Comparison of ENCODE assay signal across 8 mouse cellular contexts in genomic region chr9:90053852-90054251, GRCm38 (mm10). TPM values are rescaled to one million over a fixed set of nuclear protein-coding genes. Genes with fewer than 3 reads are reported as not detected.
DNase-seq lines count a peak whose midpoint lies in the region; ATAC-seq and TF ChIP-seq lines count a peak whose summit lies in the region.

TSS of gene Ctsh (plus strand) at chr9:90054152.

- WGBS in forebrain, postnatal 0 days, result 82% methylated on average over 2 of the region's 2 CpGs
- 83% methylated on average over 2 of the region's 2 CpGs for WGBS in hindbrain, embryonic 16.5 days
- 44% methylated on average over 2 of the region's 2 CpGs for WGBS in macrophage (ENCODE audit: missing documents)

- H3K4me2 ChIP-seq in forebrain, postnatal 0 days (ENCODE audit: low read depth), result peak within 1 kb of the TSS; percentile 52
- peak within 1 kb of the TSS; percentile 82 for H3K4me2 ChIP-seq in hindbrain, embryonic 16.5 days (ENCODE audit: low read length)

- TF ChIP-seq CTCF in forebrain, postnatal 0 days (IDR thresholded peaks at IDR 0.05; ENCODE audit: low read depth), result no peak

- in situ Hi-C loops in ES-E14 (cut with MboI; ENCODE audit: low sequenced_read_pairs in 2 of 2, unreplicated experiment in 2 of 2), result no loop called here

- H3K9ac ChIP-seq in ES-E14 (ENCODE audit: insufficient read depth, low read depth, low read length, poor library complexity, severe bottlenecking), result peak within 1 kb of the TSS; percentile 38; the same call in 1 of the 2 replicates
- H3K9ac ChIP-seq in forebrain, postnatal 0 days, result peak within 1 kb of the TSS; percentile 25; the same call in 1 of the 2 replicates
- H3K9ac ChIP-seq in hindbrain, embryonic 16.5 days (ENCODE audit: low read depth, low read length), result peak within 1 kb of the TSS; percentile 59

- 0 out of 2 replicates have a peak, but pooled peaks cover 6% of the 10 kb centered on the region for H3K27me3 ChIP-seq in forebrain, postnatal 0 days (ENCODE audit: insufficient read depth, low read length)
- H3K27me3 ChIP-seq in hindbrain, embryonic 16.5 days (replicated peaks; ENCODE audit: control insufficient read depth, insufficient read depth, low read length), result no peaks in the 10 kb centered on the region; the same call in none of the 2 replicates

- H3K79me2 ChIP-seq in macrophage (ENCODE audit: inconsistent target), result peaks cover 40% of the 10 kb centered on the region

- no peak for ATAC-seq in forebrain, postnatal 0 days
- ATAC-seq in hindbrain, embryonic 16.5 days, result no peak

- peak within 1 kb of the TSS; percentile 61 to 65 for H3K4me3 ChIP-seq in ES-E14 (ENCODE audit: insufficient read depth in 1 of 2, low read depth in 1 of 2, low read length in 2 of 2, poor library complexity in 1 of 2, severe bottlenecking in 1 of 2)
- peak within 1 kb of the TSS; percentile 26 for H3K4me3 ChIP-seq in forebrain, postnatal 0 days (ENCODE audit: low read depth, low read length)
- peak within 1 kb of the TSS; percentile 40 for H3K4me3 ChIP-seq in hindbrain, embryonic 16.5 days (ENCODE audit: low read length)
- peak within 1 kb of the TSS; percentile 87 for H3K4me3 ChIP-seq in macrophage (ENCODE audit: inconsistent target)

- H3K27ac ChIP-seq in ES-E14 (ENCODE audit: insufficient read depth, low read depth, low read length, poor library complexity, severe bottlenecking) (no peak within 1 kb of the TSS), macrophage (peak within 1 kb of the TSS; percentile 80)
- H3K27ac ChIP-seq in forebrain, postnatal 0 days (ENCODE audit: low read depth, low read length), result no peak within 1 kb of the TSS
- no peak within 1 kb of the TSS for H3K27ac ChIP-seq in hindbrain, embryonic 16.5 days (ENCODE audit: low read depth, low read length)

- DNase-seq in adrenal gland, adult 18-20 months (ENCODE audit: low spot score in 2 of 2), result no peak
- DNase-seq in adrenal gland, adult (ENCODE audit: inconsistent age in 2 of 2, low spot score in 1 of 2), result no peak
- DNase-seq in ES-E14 (ENCODE audit: low read depth, low spot score), result no peak
- DNase-seq in forebrain, postnatal 0 days, result no peak
- no peak for DNase-seq in right cerebral cortex, postnatal 4 days
- DNase-seq in ovary, adult 18-20 months (ENCODE audit: low spot score), result no peak

- no peaks in the 10 kb centered on the region; a peak in 1 of 4 replicates for H3K4me1 ChIP-seq in ES-E14 (ENCODE audit: control insufficient read depth in 2 of 2, insufficient read depth in 2 of 2, low read length in 2 of 2, poor library complexity in 1 of 2)
- no peaks in the 10 kb centered on the region for H3K4me1 ChIP-seq in forebrain, postnatal 0 days (ENCODE audit: insufficient read depth)
- H3K4me1 ChIP-seq in hindbrain, embryonic 16.5 days (ENCODE audit: control insufficient read depth, insufficient read depth, low read depth, low read length), result peaks cover 7% of the 10 kb centered on the region

- no peaks in the 10 kb centered on the region for H3K9me3 ChIP-seq in ES-E14 (ENCODE audit: control insufficient read depth, insufficient read depth, low read depth, low read length)
- no peaks in the 10 kb centered on the region for H3K9me3 ChIP-seq in forebrain, postnatal 0 days (ENCODE audit: low read length)
- no peaks in the 10 kb centered on the region for H3K9me3 ChIP-seq in hindbrain, embryonic 16.5 days (ENCODE audit: control insufficient read depth, low read length)

- no peaks in the 10 kb centered on the region for H3K36me3 ChIP-seq in ES-E14 (ENCODE audit: control insufficient read depth, insufficient read depth, low read length, poor library complexity, severe bottlenecking)
- no peaks in the 10 kb centered on the region for H3K36me3 ChIP-seq in forebrain, postnatal 0 days (ENCODE audit: insufficient read depth)
- H3K36me3 ChIP-seq in hindbrain, embryonic 16.5 days (ENCODE audit: control insufficient read depth, insufficient read depth, low read length), result no peaks in the 10 kb centered on the region
- no peaks in the 10 kb centered on the region for H3K36me3 ChIP-seq in macrophage (ENCODE audit: inconsistent target)

TF ChIP-seq in ES-E14, 5 proteins besides CTCF, POLR2A, EP300 and RAD21:
- TF ChIP-seq CHD2 (IDR thresholded peaks at IDR 0.05; ENCODE audit: low read depth, low read length) (no peak), HCFC1 (IDR thresholded peaks at IDR 0.05; ENCODE audit: borderline replicate concordance, insufficient read depth, low read length) (no peak), ZNF384 (IDR thresholded peaks at IDR 0.05; ENCODE audit: low read depth, low read length) (no peak), ZC3H11A (IDR thresholded peaks at IDR 0.05; ENCODE audit: borderline replicate concordance, low read depth, low read length) (no peak), MAFK (IDR thresholded peaks at IDR 0.05; ENCODE audit: insufficient read depth, low read depth, low read length) (no peak)

RNA-seq across cellular contexts. Expression of gene Ctsh, which starts in this region (rescaled TPM):
- 100 to 1,000 TPM; 142 to 158 TPM for total RNA-seq in adrenal gland, adult 18-20 months (2021)
- total RNA-seq in ES-E14 (2012; rRNA removed), result 3.3 and 5.4 TPM in 2 replicates
- 19.6 and 29.9 TPM in 2 replicates for total RNA-seq in forebrain, postnatal 0 days (2014; rRNA removed)
- polyA plus RNA-seq in forebrain, postnatal 0 days (2015; fragmentation: Nextera tagmentation; extraction: Ambion mirVana), result 35.8 and 47.8 TPM in 2 replicates
- 32.2 and 40.1 TPM in 2 replicates for polyA plus RNA-seq in hindbrain, embryonic 16.5 days (2015; fragmentation: Nextera tagmentation; extraction: Ambion mirVana)
- total RNA-seq in macrophage (2018; cell fraction: chromatin; rRNA removed), result 100 to 1,000 TPM; 245 to 581 (median 440) TPM
- total RNA-seq in macrophage (2018; cell fraction: cytosol; rRNA removed), result 100 to 1,000 TPM; 403 to 905 (median 562) TPM
- 100 to 1,000 TPM; 222 to 887 (median 616) TPM for total RNA-seq in macrophage (2018; cell fraction: nucleus; rRNA removed)
- 421 to 733 TPM (median 673 TPM) in 3 replicates for polyA plus RNA-seq in macrophage (2018)

Comparison
In these comparisons a context has a peak if more than half of its experiments do, and no peak if none do; other contexts are left out.
1. H3K4me3 ChIP-seq: peak in every context shown above with its lines; median percentile 87 in macrophage; 63 in ES-E14; 40 in hindbrain, embryonic 16.5 days; 26 in forebrain, postnatal 0 days.